22 mouse cellular contexts compared by ENCODE assay signal in genomic region chr9:21794344-21794834, GRCm38 (mm10). TPM values are rescaled to one million over a fixed set of nuclear protein-coding genes. Genes with fewer than 3 reads are reported as not detected.
"Had no signal": no experiment of that assay in that cellular context is flagged by ENCODE, and none has a peak within 500 bp of the region (broad histone marks: within the 10 kb centered on the region; RNA-seq: fewer than 3 reads in every experiment).

No protein-coding gene starts in this region.

- H3K9me3 ChIP-seq: liver, embryonic 13.5 days; midbrain, embryonic 12.5 days; neural tube, embryonic 13.5 days had no signal

- H3K27me3 ChIP-seq: midbrain, embryonic 12.5 days had no signal

- DNase-seq: kidney, postnatal 25 days; layer of hippocampus, adult 9-11 months; liver, embryonic 13.5 days; lung, adult 2 months; lung, postnatal 14 days; lung, postnatal 4 days; retina, postnatal 1 day; right cerebral cortex, postnatal 25 days; spleen, adult 18-20 months; thymus, postnatal 25 days had no signal

- H3K27ac ChIP-seq: kidney, postnatal 0 days; layer of hippocampus, adult 2 months; liver, embryonic 13.5 days; midbrain, embryonic 12.5 days; neural tube, embryonic 13.5 days had no signal

- H3K9ac ChIP-seq: liver, embryonic 13.5 days; midbrain, embryonic 12.5 days; neural tube, embryonic 13.5 days had no signal

- H3K4me3 ChIP-seq: layer of hippocampus, adult 2 months; liver, embryonic 13.5 days; midbrain, embryonic 12.5 days; myocyte; neural tube, embryonic 13.5 days had no signal

RNA-seq across cellular contexts. Expression of gene Kank2, which starts 4.2 kb away (rescaled TPM):
- total RNA-seq: monocyte, adult 5-6 weeks had no signal

RNA-seq across cellular contexts. Expression of gene Angptl8, which starts 40.9 kb away (rescaled TPM):
- total RNA-seq: layer of hippocampus, adult 2 months; layer of hippocampus, postnatal 25 days; left cerebral cortex, adult 18-20 months; left cerebral cortex, postnatal 36 days; megakaryocyte-erythroid progenitor cell, adult 5-6 weeks; monocyte, adult 5-6 weeks; neutrophil, adult 5-6 weeks had no signal
- polyA plus RNA-seq: myocyte; testis, adult 2 months had no signal
